Mouse (Mus musculus) forebrain, embryonic 14.5 days (tissue): ENCODE measurements around the gene Syt7. TPM values are rescaled to one million over a fixed set of nuclear protein-coding genes. Genes with fewer than 3 reads are reported as not detected.

Source experiments
- ATAC-seq: fragments of 200-750 bp; cut with Nextera tagmentation; 2 replicates; pipeline ENCODE4 v1.8.0; 2017; ENCODE audit warnings: mild to moderate bottlenecking, moderate library complexity
- DNase-seq: peaks from one replicate; pipeline ENCODE4 v3.0.0-alpha.2; 2015; ENCODE audit warnings: low spot score
- H3K27ac ChIP-seq: fragments of 300-500 bp; sonication (generic); 2 replicates; pipeline ENCODE4 v1.5.1; 2014; ENCODE audit warnings: low read depth, mild to moderate bottlenecking, control low read depth, low read length, moderate library complexity
- H3K27me3 ChIP-seq: fragments of 300-500 bp; sonication (generic); replicated peaks from 2 replicates; pipeline ENCODE4 v1.6.1; 2014; ENCODE audit warnings: low read length, control low read depth, mixed read lengths; ENCODE audit not compliant: control insufficient read depth, insufficient read depth
- H3K36me3 ChIP-seq: fragments of 300-500 bp; sonication (generic); 2 replicates; pipeline ENCODE4 v1.6.1; 2014; ENCODE audit warnings: low read length, control low read depth; ENCODE audit not compliant: control insufficient read depth, insufficient read depth
- H3K4me1 ChIP-seq: fragments of 300-500 bp; sonication (generic); 2 replicates; pipeline ENCODE4 v1.6.1; 2014; ENCODE audit warnings: antibody characterized with exemption, low read length, control low read depth; ENCODE audit not compliant: control insufficient read depth, insufficient read depth
- H3K4me2 ChIP-seq: fragments of 300-500 bp; sonication (generic); 2 replicates; pipeline ENCODE4 v1.6.1; 2014; ENCODE audit warnings: mild to moderate bottlenecking, control low read depth, low read length
- H3K4me3 ChIP-seq: fragments of 300-500 bp; sonication (generic); 2 replicates; pipeline ENCODE4 v1.5.1; 2014; ENCODE audit warnings: low read depth, low read length, control low read depth
- H3K9ac ChIP-seq: fragments of 300-500 bp; sonication (generic); 2 replicates; pipeline ENCODE4 v1.6.1; 2014; ENCODE audit warnings: mild to moderate bottlenecking, low read length, control low read depth, moderate library complexity
- H3K9me3 ChIP-seq: fragments of 300-500 bp; sonication (generic); replicated peaks from 2 replicates; pipeline ENCODE4 v1.6.1; 2016; ENCODE audit warnings: low read length, control low read depth, mixed read lengths; ENCODE audit not compliant: control insufficient read depth
- WGBS: fragments of 180-500 bp; shearing (Covaris S2); extraction: QIAGEN DNeasy Blood & Tissue Kit; methylation state at CpG from one replicate; pipeline ENCODE4 v1.1.7; 2014; 5-methylcytosine and 5-hydroxymethylcytosine counted together
- polyA plus RNA-seq: library from polyadenylated mRNA; unstranded; fragments of >200 nt; fragmentation: Nextera tagmentation; extraction: Ambion mirVana; gene quantifications from 2 replicates; pipeline ENCODE4 v1.2.1, GENCODE M21; 2014

Syt7 gene
- polyA plus RNA-seq, 1 experiment from 2014 or later = 5.8 TPM

DNA sequence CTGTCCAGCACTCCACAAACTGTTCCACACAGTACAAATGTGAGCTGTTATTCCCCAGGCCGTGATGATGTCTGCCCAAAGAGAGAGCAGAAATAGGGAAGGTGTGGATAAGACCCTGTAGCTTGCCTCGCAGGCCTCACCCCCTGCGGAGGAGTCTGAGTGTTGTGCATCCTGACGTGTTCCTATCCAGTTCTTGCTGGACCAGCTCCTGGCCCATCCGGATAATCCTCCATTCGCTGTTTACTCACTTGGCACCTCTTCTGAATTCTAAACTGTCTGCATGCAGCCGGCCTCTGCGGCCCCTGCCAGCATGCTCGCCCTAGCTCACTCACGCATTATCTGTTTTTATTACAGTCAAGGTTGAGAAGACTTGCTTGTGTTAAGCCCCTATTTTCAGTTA is 15.5 kb downstream of the Syt7 start:
- 68% methylated on average over 10 of the region's 10 CpGs for WGBS
- no peak for DNase-seq

GRCm38 (mm10) chr19:10404911-10405310 is 16.0 kb downstream of the Syt7 start:
- peaks cover 5% of the 10 kb centered on the region; the same call in 1 of the 2 replicates for H3K4me1 ChIP-seq
- H3K4me3 ChIP-seq = no peak overlapping the region
- ATAC-seq (no peak), DNase-seq (no peak)
- H3K27me3 ChIP-seq = no peaks in the 10 kb centered on the region
- no peak overlapping the region for H3K27ac ChIP-seq
- H3K4me2 ChIP-seq = no peak overlapping the region
- H3K9ac ChIP-seq = no peak overlapping the region
- no peaks in the 10 kb centered on the region for H3K36me3 ChIP-seq
- no peaks in the 10 kb centered on the region for H3K9me3 ChIP-seq
- 55% methylated on average over 2 of the region's 2 CpGs for WGBS

More for the DNA sequence above, 15.5 kb downstream of the Syt7 start:
- H3K9me3 ChIP-seq = no peaks in the 10 kb centered on the region
- H3K4me1 ChIP-seq = peaks cover 5% of the 10 kb centered on the region; the same call in 1 of the 2 replicates
- H3K27me3 ChIP-seq = no peaks in the 10 kb centered on the region
- H3K4me3 ChIP-seq = no peak overlapping the region
- H3K36me3 ChIP-seq = no peaks in the 10 kb centered on the region
- no peak for ATAC-seq
- H3K27ac ChIP-seq = no peak overlapping the region
- H3K4me2 ChIP-seq = no peak overlapping the region
- H3K9ac ChIP-seq = no peak overlapping the region

GRCm38 (mm10) chr19:10413701-10414242 is 24.9 kb downstream of the Syt7 start:
- Histone ChIP-seq H3K27ac (peak overlapping the region; percentile 79), H3K36me3 (no peaks in the 10 kb centered on the region), H3K4me2 (peak overlapping the region; percentile 58), H3K9me3 (no peaks in the 10 kb centered on the region), H3K27me3 (no peaks in the 10 kb centered on the region), H3K4me1 (peaks cover 8% of the 10 kb centered on the region; the same call in 1 of the 2 replicates), H3K9ac (peak overlapping the region; percentile 52), H3K4me3 (peak overlapping the region; percentile 21; the same call in 1 of the 2 replicates)
- 1% methylated on average over 19 of the region's 19 CpGs for WGBS
- DNase-seq = peak; percentile 95
- peak; percentile 90 for ATAC-seq

DNA sequence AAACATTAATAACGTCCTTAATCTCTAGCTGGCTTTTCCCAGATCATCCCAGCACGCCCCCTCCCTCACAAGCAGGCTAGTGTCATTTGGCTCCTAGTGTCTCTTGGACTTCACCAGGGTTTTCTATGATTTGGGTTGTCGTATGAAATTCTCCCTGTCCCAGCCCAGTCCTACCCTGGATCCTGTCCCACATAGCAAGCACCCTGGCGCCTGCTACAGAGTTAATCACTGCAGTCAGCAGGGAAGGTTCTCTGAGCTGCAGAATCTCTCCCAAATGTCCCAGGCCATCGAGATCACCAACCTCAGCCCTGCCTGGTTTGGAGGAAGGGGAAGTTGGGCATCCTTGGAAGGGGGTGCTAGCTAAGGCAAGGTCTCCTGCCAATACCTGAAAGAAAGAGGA is 26.6 kb downstream of the Syt7 start:
- Histone ChIP-seq H3K4me2 (no peak overlapping the region), H3K9ac (no peak overlapping the region), H3K36me3 (no peaks in the 10 kb centered on the region), H3K4me1 (peaks cover 8% of the 10 kb centered on the region; the same call in 1 of the 2 replicates), H3K9me3 (no peaks in the 10 kb centered on the region), H3K27ac (no peak overlapping the region), H3K4me3 (no peak overlapping the region), H3K27me3 (no peaks in the 10 kb centered on the region)
- WGBS = 75% methylated on average over 5 of the region's 5 CpGs
- ATAC-seq (no peak), DNase-seq (no peak)

DNA sequence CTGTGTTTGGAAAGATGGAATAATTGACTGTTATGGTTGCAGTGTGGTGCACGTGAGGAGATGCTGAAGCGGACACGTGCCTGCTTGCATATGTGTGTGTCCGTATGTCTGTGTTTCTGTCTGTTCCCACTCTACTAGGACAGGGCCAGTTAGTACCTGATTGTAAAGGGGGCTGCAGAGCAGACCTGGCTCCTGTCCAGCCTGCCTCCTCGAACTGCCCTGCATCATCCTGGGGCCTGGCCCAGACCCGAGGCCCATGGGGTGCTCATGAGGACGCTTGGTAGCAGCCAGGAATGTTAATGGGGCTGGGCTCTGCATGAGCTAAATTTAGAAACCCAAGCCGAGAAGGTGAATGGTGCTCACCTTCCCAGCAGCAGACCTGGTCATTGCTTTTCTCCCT is 28.0 kb downstream of the Syt7 start:
- Histone ChIP-seq H3K36me3 (no peaks in the 10 kb centered on the region), H3K4me1 (peaks cover 8% of the 10 kb centered on the region; the same call in 1 of the 2 replicates), H3K4me2 (no peak overlapping the region), H3K9ac (no peak overlapping the region), H3K27me3 (0 out of 2 replicates have a peak, but pooled peaks cover 4% of the 10 kb centered on the region), H3K27ac (no peak overlapping the region), H3K9me3 (no peaks in the 10 kb centered on the region), H3K4me3 (no peak overlapping the region)
- ATAC-seq (no peak), DNase-seq (no peak)
- WGBS = 56% methylated on average over 8 of the region's 8 CpGs

DNA sequence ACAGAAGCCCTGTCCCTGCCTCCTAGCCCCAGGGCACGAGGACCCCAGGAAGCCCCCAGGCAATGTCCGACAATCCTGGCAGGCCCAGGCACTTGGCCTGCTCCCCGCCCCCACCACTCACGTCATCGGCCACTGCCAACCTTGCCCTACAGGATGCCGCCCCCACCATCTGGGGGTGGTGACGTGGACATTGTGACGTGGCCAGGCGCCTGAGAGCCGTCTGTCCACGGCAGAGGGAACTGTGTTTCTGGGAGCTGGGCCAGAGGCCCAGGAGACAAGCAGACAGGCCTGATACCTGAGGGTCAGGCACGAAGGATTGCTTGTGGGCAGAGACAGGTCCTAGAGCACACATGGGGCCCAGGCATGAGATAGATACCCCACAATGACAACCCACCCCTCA is 28.5 kb downstream of the Syt7 start:
- Histone ChIP-seq H3K4me1 (peaks cover 12% of the 10 kb centered on the region; the same call in 1 of the 2 replicates), H3K9me3 (no peaks in the 10 kb centered on the region), H3K4me2 (no peak overlapping the region), H3K4me3 (no peak overlapping the region), H3K27me3 (0 out of 2 replicates have a peak, but pooled peaks cover 4% of the 10 kb centered on the region), H3K27ac (no peak overlapping the region), H3K9ac (no peak overlapping the region), H3K36me3 (no peaks in the 10 kb centered on the region)
- WGBS = 60% methylated on average over 12 of the region's 12 CpGs
- no peak for DNase-seq
- no peak for ATAC-seq

DNA sequence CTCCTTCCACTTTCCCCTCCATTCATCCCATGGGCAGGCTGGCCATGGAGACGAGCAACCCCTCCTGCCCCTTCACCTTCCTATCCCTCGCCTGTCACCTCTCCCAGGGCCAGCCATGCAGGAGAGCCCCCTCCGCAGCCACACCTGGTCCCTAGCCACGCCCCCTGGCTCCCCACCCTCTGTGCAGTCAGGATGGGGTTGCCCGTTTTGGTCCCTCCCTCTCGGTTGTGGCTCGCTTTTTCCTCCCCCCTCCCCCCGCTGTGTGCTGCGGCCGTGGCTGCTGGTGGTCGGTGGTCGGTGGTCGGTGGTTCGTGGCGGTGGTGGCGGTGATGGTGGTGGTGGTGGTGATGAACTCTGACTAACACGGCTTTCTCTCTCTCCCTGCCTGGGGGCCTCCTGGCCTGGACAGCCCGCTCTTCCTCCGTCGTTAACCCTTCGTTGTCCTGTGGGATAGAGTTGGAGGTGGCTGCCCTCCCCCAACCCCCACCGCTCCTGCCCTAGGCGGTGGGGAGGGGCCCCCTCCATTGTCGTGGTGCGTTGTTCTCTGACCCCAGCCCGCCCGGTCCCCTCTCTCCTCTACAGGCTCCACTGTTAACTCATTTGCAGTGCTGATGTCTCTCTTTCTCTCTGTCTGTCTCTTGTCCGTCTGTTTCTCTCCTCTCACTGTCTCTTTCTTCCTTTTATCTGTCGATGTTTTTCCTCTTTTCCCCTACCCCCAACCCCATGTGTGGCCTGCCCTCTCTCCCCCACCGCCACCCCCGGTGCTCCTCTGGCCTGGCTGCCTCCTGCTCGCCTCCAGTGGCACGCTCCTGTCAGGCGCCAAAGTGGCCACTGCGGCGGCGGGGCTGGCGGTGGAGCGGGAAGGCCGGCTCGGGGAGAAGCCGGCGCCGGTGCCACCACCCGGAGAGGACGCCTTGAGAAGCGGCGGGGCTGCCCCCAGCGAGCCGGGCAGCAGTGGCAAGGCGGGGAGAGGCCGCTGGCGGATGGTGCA is 33.4 kb downstream of the Syt7 start:
- Histone ChIP-seq H3K4me2 (peak overlapping the region; percentile 50), H3K27ac (no peak overlapping the region), H3K4me3 (peak overlapping the region; percentile 16), H3K9ac (peak overlapping the region; percentile 47), H3K4me1 (peaks cover 9% of the 10 kb centered on the region), H3K36me3 (no peaks in the 10 kb centered on the region; the same call in 1 of the 2 replicates), H3K27me3 (0 out of 2 replicates have a peak, but pooled peaks cover 4% of the 10 kb centered on the region), H3K9me3 (no peaks in the 10 kb centered on the region)
- DNase-seq = no peak
- ATAC-seq = peak; percentile 30
- WGBS = 5% methylated on average over 53 of the region's 53 CpGs

GRCm38 (mm10) chr19:10424751-10425150 is 35.9 kb downstream of the Syt7 start:
- ATAC-seq (no peak), DNase-seq (no peak)
- Histone ChIP-seq H3K36me3 (no peaks in the 10 kb centered on the region; the same call in 1 of the 2 replicates), H3K4me3 (no peak overlapping the region), H3K27me3 (0 out of 2 replicates have a peak, but pooled peaks cover 4% of the 10 kb centered on the region), H3K27ac (no peak overlapping the region), H3K9ac (no peak overlapping the region), H3K4me1 (peaks cover 9% of the 10 kb centered on the region), H3K4me2 (no peak overlapping the region), H3K9me3 (no peaks in the 10 kb centered on the region)
- 32% methylated on average over 1 of the region's 1 CpGs for WGBS
